Mouse (Mus musculus) forebrain, embryonic 11.5 days (tissue): ENCODE data around the gene Elk4. TPM values are rescaled to one million over a fixed set of nuclear protein-coding genes. Genes with fewer than 3 reads are reported as not detected.

Experiments
- ATAC-seq: fragments of 200-750 bp; cut with Nextera tagmentation; replicated peaks from 2 replicates; pipeline ENCODE4 v1.8.0; 2017; ENCODE audit warnings: moderate TSS enrichment; ENCODE audit not compliant: low FRiP score
- DNase-seq: peaks from one replicate; pipeline ENCODE4 v3.0.0-alpha.2; 2017; ENCODE audit warnings: low spot score
- H3K27ac ChIP-seq: fragments of 300-500 bp; sonication (generic); 2 replicates; pipeline ENCODE4 v1.5.1; 2014; ENCODE audit warnings: low read depth, low read length
- H3K27me3 ChIP-seq: fragments of 300-500 bp; sonication (generic); 2 replicates; pipeline ENCODE4 v1.6.1; 2014; ENCODE audit warnings: mild to moderate bottlenecking, low read length, mixed read lengths; ENCODE audit not compliant: control insufficient read depth, insufficient read depth
- H3K36me3 ChIP-seq: fragments of 300-500 bp; sonication (generic); 2 replicates; pipeline ENCODE4 v1.6.1; 2014; ENCODE audit warnings: mild to moderate bottlenecking, low read length, moderate library complexity, mixed read lengths; ENCODE audit not compliant: control insufficient read depth, insufficient read depth
- H3K4me1 ChIP-seq: fragments of 300-500 bp; sonication (generic); replicated peaks from 2 replicates; pipeline ENCODE4 v1.6.1; 2014; ENCODE audit warnings: low read length, mixed read lengths; ENCODE audit not compliant: control insufficient read depth, insufficient read depth
- H3K4me2 ChIP-seq: fragments of 300-500 bp; sonication (generic); 2 replicates; pipeline ENCODE4 v1.6.1; 2014; ENCODE audit warnings: low read depth, mild to moderate bottlenecking, low read length, moderate library complexity, mixed read lengths; ENCODE audit not compliant: severe bottlenecking
- H3K4me3 ChIP-seq: fragments of 300-500 bp; sonication (generic); 2 replicates; pipeline ENCODE4 v1.5.1; 2014; ENCODE audit warnings: low read depth, low read length
- H3K9ac ChIP-seq: fragments of 300-500 bp; sonication (generic); 2 replicates; pipeline ENCODE4 v1.6.1; 2014; ENCODE audit warnings: low read length
- H3K9me3 ChIP-seq: fragments of 300-500 bp; sonication (generic); 2 replicates; pipeline ENCODE4 v1.6.1; 2016; ENCODE audit warnings: low read length, mixed read lengths; ENCODE audit not compliant: control insufficient read depth
- whole genome bisulfite sequencing: fragments of 180-500 bp; shearing (Covaris S2); extraction: QIAGEN DNeasy Blood & Tissue Kit; methylation state at CpG from one replicate; pipeline ENCODE4 v1.1.7; 2014; 5-methylcytosine and 5-hydroxymethylcytosine counted together
- polyA plus RNA-seq: library from polyadenylated mRNA; unstranded; fragments of >200 nt; fragmentation: Nextera tagmentation; extraction: Ambion mirVana; gene quantifications from 2 replicates; pipeline ENCODE4 v1.2.1, GENCODE M21; 2014

Gene Elk4
- polyA plus RNA-seq, 1 experiment from 2014 or later: 20.3 TPM

GRCm38 (mm10) chr1:132037746-132038145 is 30.3 kb downstream of the Elk4 start:
- Histone ChIP-seq H3K9ac (no peak overlapping the region), H3K4me2 (no peak overlapping the region), H3K27me3 (no peaks in the 10 kb centered on the region), H3K36me3 (no peaks in the 10 kb centered on the region), H3K4me1 (no peaks in the 10 kb centered on the region), H3K4me3 (no peak overlapping the region), H3K27ac (no peak overlapping the region), H3K9me3 (no peaks in the 10 kb centered on the region)
- DNase-seq: no peak
- WGBS: 75% methylated on average over 3 of the region's 3 CpGs
- ATAC-seq: no peak

GRCm38 (mm10) chr1:132038753-132039152 is 31.3 kb downstream of the Elk4 start:
- H3K36me3 ChIP-seq: no peaks in the 10 kb centered on the region
- no peak for ATAC-seq
- no peak overlapping the region for H3K9ac ChIP-seq
- H3K4me1 ChIP-seq: no peaks in the 10 kb centered on the region
- WGBS: 85% methylated on average over 5 of the region's 5 CpGs
- no peaks in the 10 kb centered on the region for H3K27me3 ChIP-seq
- no peaks in the 10 kb centered on the region for H3K9me3 ChIP-seq
- no peak overlapping the region for H3K4me3 ChIP-seq
- H3K4me2 ChIP-seq: no peak overlapping the region
- no peak for DNase-seq
- no peak overlapping the region for H3K27ac ChIP-seq

- H3K27me3 ChIP-seq: no peaks in the 10 kb centered on the region
- no peak overlapping the region for H3K4me3 ChIP-seq
- no peak for DNase-seq
- no peak overlapping the region for H3K27ac ChIP-seq
- no peaks in the 10 kb centered on the region for H3K36me3 ChIP-seq
- no peak for ATAC-seq
- H3K9me3 ChIP-seq: no peaks in the 10 kb centered on the region
- H3K4me2 ChIP-seq: no peak overlapping the region
- no peak overlapping the region for H3K9ac ChIP-seq
- WGBS: 83% methylated on average over 9 of the region's 9 CpGs
- H3K4me1 ChIP-seq: no peaks in the 10 kb centered on the region
Measured at GRCm38 (mm10) chr1:132040201-132040621, 32.8 kb downstream of the Elk4 start.

- H3K4me1 ChIP-seq: no peaks in the 10 kb centered on the region
- 71% methylated on average over 4 of the region's 4 CpGs for WGBS
- DNase-seq (no peak), ATAC-seq (no peak)
- H3K4me3 ChIP-seq: no peak overlapping the region
- no peaks in the 10 kb centered on the region for H3K9me3 ChIP-seq
- no peak overlapping the region for H3K9ac ChIP-seq
- no peak overlapping the region for H3K27ac ChIP-seq
- no peak overlapping the region for H3K4me2 ChIP-seq
- H3K27me3 ChIP-seq: no peaks in the 10 kb centered on the region
- H3K36me3 ChIP-seq: no peaks in the 10 kb centered on the region
Measured at GRCm38 (mm10) chr1:132043759-132044158, 36.4 kb downstream of the Elk4 start.

- Histone ChIP-seq H3K9me3 (no peaks in the 10 kb centered on the region), H3K4me2 (no peak overlapping the region), H3K4me1 (no peaks in the 10 kb centered on the region), H3K36me3 (no peaks in the 10 kb centered on the region), H3K27ac (no peak overlapping the region), H3K9ac (no peak overlapping the region), H3K4me3 (no peak overlapping the region), H3K27me3 (no peaks in the 10 kb centered on the region)
- ATAC-seq: no peak
- WGBS: 30% methylated on average over 15 of the region's 15 CpGs
- DNase-seq: peak; percentile 78
Measured at GRCm38 (mm10) chr1:132046143-132046735, 38.8 kb downstream of the Elk4 start.

GRCm38 (mm10) chr1:132051746-132052145 is 44.3 kb downstream of the Elk4 start:
- 95% methylated on average over 3 of the region's 3 CpGs for WGBS
- ATAC-seq (no peak), DNase-seq (no peak)
- Histone ChIP-seq H3K9me3 (no peaks in the 10 kb centered on the region), H3K4me1 (no peaks in the 10 kb centered on the region), H3K9ac (no peak overlapping the region), H3K4me2 (no peak overlapping the region), H3K36me3 (no peaks in the 10 kb centered on the region), H3K27ac (no peak overlapping the region), H3K4me3 (no peak overlapping the region), H3K27me3 (no peaks in the 10 kb centered on the region)

- H3K4me3 ChIP-seq: no peak overlapping the region
- no peaks in the 10 kb centered on the region for H3K9me3 ChIP-seq
- ATAC-seq (no peak), DNase-seq (no peak)
- no peak overlapping the region for H3K27ac ChIP-seq
- no peaks in the 10 kb centered on the region for H3K27me3 ChIP-seq
- H3K4me1 ChIP-seq: no peaks in the 10 kb centered on the region
- no peaks in the 10 kb centered on the region for H3K36me3 ChIP-seq
- 87% methylated on average over 3 of the region's 3 CpGs for WGBS
- no peak overlapping the region for H3K9ac ChIP-seq
- H3K4me2 ChIP-seq: no peak overlapping the region
Measured at GRCm38 (mm10) chr1:132054387-132054786, 47.0 kb downstream of the Elk4 start.

GRCm38 (mm10) chr1:132055054-132055664 is 47.8 kb downstream of the Elk4 start:
- DNase-seq (no peak), ATAC-seq (no peak)
- no peaks in the 10 kb centered on the region for H3K27me3 ChIP-seq
- H3K27ac ChIP-seq: no peak overlapping the region
- no peaks in the 10 kb centered on the region for H3K9me3 ChIP-seq
- no peak overlapping the region for H3K4me3 ChIP-seq
- no peaks in the 10 kb centered on the region for H3K4me1 ChIP-seq
- no peaks in the 10 kb centered on the region for H3K36me3 ChIP-seq
- no peak overlapping the region for H3K9ac ChIP-seq
- no peak overlapping the region for H3K4me2 ChIP-seq
- WGBS: 82% methylated on average over 7 of the region's 7 CpGs

- no peak for DNase-seq
- H3K4me2 ChIP-seq: no peak overlapping the region
- H3K4me3 ChIP-seq: no peak overlapping the region
- ATAC-seq: no peak
- no peak overlapping the region for H3K9ac ChIP-seq
- H3K36me3 ChIP-seq: no peaks in the 10 kb centered on the region
- no peaks in the 10 kb centered on the region for H3K9me3 ChIP-seq
- H3K4me1 ChIP-seq: no peaks in the 10 kb centered on the region
- H3K27me3 ChIP-seq: no peaks in the 10 kb centered on the region
- 93% methylated on average over 5 of the region's 5 CpGs for WGBS
- H3K27ac ChIP-seq: no peak overlapping the region
Measured at GRCm38 (mm10) chr1:132058558-132058957, 51.2 kb downstream of the Elk4 start.
